In the genomic region with DNA sequence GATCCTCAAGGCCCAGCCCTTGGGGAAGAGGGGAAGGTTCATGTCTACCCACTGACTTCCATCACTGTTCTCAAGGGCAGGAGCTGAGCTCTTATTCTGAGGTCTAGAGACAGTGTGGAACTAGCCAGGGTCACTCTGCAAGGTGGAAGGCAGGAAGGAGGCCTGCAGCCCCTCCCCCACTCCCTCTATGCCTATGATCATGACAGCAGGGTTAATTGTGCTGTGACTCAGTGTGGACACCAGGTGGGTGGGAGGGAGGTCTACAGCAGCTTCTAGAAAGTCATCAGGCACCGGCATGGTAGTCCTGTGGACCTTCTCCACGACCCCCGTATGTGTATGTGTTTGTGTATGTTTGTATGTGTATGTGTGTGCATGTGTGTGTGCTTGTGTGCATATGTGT, we compare ENCODE assay signal across 11 mouse cellular contexts. TPM values are rescaled to one million over a fixed set of nuclear protein-coding genes. Genes with fewer than 3 reads are reported as not detected.
"Had no signal": no experiment of that assay in that cellular context is flagged by ENCODE, and none has a peak within 500 bp of the region (broad histone marks: within the 10 kb centered on the region; RNA-seq: fewer than 3 reads in every experiment).

No protein-coding gene starts in this region.

- DNase-seq: kidney, adult 18-20 months; kidney, postnatal 14 days; midbrain, embryonic 14.5 days; thymus, postnatal 4 days had no signal

- H3K36me3 ChIP-seq: kidney, embryonic 15.5 days; limb, embryonic 12.5 days; neural tube, embryonic 13.5 days had no signal

- H3K4me3 ChIP-seq: kidney, embryonic 15.5 days; limb, embryonic 12.5 days; neural tube, embryonic 13.5 days had no signal

- H3K27me3 ChIP-seq: neural tube, embryonic 13.5 days had no signal

- H3K4me2 ChIP-seq: kidney, embryonic 15.5 days; limb, embryonic 12.5 days; neural tube, embryonic 13.5 days had no signal

- H3K9me3 ChIP-seq: kidney, embryonic 15.5 days; limb, embryonic 12.5 days; neural tube, embryonic 13.5 days had no signal

- H3K9ac ChIP-seq: kidney, embryonic 15.5 days; limb, embryonic 12.5 days; liver, embryonic 14.5 days; neural tube, embryonic 13.5 days had no signal

- H3K4me1 ChIP-seq: kidney, embryonic 15.5 days; limb, embryonic 12.5 days had no signal

- H3K27ac ChIP-seq: kidney, embryonic 15.5 days; limb, embryonic 12.5 days; liver, embryonic 14.5 days; neural tube, embryonic 13.5 days; stomach, postnatal 0 days had no signal

RNA-seq across cellular contexts. Expression of a gene that starts 14.6 kb away (rescaled TPM):
- total RNA-seq: liver, adult 2 months; monocyte, adult 5-6 weeks had no signal
- polyA plus RNA-seq: kidney, embryonic 15.5 days; liver, adult 2 months; liver, embryonic 14.5 days had no signal
